Mouse (Mus musculus) thymus, adult 2 months (tissue): ENCODE results near the gene Mis18bp1. TPM values are rescaled to one million over a fixed set of nuclear protein-coding genes. Genes with fewer than 3 reads are reported as not detected.

ENCODE experiments used
- DNase-seq: peaks from one replicate; pipeline ENCODE4 v3.0.0; 2021
- H3K27ac ChIP-seq: fragments of 200-500 bp; 2 replicates; pipeline ENCODE4 v1.5.1; 2012; ENCODE audit warnings: low read length, control low read depth; ENCODE audit not compliant: control insufficient read depth, insufficient read depth
- H3K27me3 ChIP-seq: fragments of 200-500 bp; 2 replicates; pipeline ENCODE4 v1.6.1; 2012; ENCODE audit warnings: mild to moderate bottlenecking, low read length, moderate library complexity, mixed read lengths; ENCODE audit not compliant: control insufficient read depth, insufficient read depth
- H3K36me3 ChIP-seq: fragments of 200-500 bp; 2 replicates; pipeline ENCODE4 v1.6.1; 2012; ENCODE audit warnings: mild to moderate bottlenecking, low read length, moderate library complexity; ENCODE audit not compliant: control insufficient read depth, insufficient read depth
- H3K4me1 ChIP-seq: fragments of 200-500 bp; replicated peaks from 2 replicates; pipeline ENCODE4 v1.6.1; 2012; ENCODE audit warnings: low read length; ENCODE audit not compliant: control insufficient read depth, insufficient read depth
- H3K4me3 ChIP-seq: fragments of 200-500 bp; 2 replicates; pipeline ENCODE4 v1.5.1; 2012; ENCODE audit warnings: mild to moderate bottlenecking, low read length, control low read depth, moderate library complexity; ENCODE audit not compliant: control insufficient read depth, insufficient read depth
- CTCF ChIP-seq: fragments of 200-500 bp; IDR thresholded peaks from 2 replicates; pipeline ENCODE4 v1.5.1; 2012; ENCODE audit warnings: mild to moderate bottlenecking, control low read depth, low read length, moderate library complexity, borderline replicate concordance; ENCODE audit not compliant: control insufficient read depth, poor library complexity, insufficient read depth; ENCODE audit errors: extremely low read depth
- POLR2A ChIP-seq: fragments of 200-500 bp; IDR thresholded peaks from 2 replicates; pipeline ENCODE4 v1.6.1; 2012; ENCODE audit warnings: mild to moderate bottlenecking, low read length, control low read depth, moderate library complexity; ENCODE audit not compliant: control insufficient read depth, poor library complexity, insufficient read depth; ENCODE audit errors: extremely low read depth
- WGBS: fragments of 180-500 bp; shearing (Covaris S2); methylation state at CpG from one replicate; pipeline ENCODE4 v1.1.7; 2018; 5-methylcytosine and 5-hydroxymethylcytosine counted together
- polyA plus RNA-seq: library from polyadenylated mRNA; depleted of rRNA; stranded (reverse); fragments of >200 nt; gene quantifications from 2 replicates; pipeline ENCODE4 v1.2.3, GENCODE M21; 2012; rRNA removed

The Mis18bp1 gene
- 3.8 and 4.2 TPM in 2 replicates for polyA plus RNA-seq

DNA sequence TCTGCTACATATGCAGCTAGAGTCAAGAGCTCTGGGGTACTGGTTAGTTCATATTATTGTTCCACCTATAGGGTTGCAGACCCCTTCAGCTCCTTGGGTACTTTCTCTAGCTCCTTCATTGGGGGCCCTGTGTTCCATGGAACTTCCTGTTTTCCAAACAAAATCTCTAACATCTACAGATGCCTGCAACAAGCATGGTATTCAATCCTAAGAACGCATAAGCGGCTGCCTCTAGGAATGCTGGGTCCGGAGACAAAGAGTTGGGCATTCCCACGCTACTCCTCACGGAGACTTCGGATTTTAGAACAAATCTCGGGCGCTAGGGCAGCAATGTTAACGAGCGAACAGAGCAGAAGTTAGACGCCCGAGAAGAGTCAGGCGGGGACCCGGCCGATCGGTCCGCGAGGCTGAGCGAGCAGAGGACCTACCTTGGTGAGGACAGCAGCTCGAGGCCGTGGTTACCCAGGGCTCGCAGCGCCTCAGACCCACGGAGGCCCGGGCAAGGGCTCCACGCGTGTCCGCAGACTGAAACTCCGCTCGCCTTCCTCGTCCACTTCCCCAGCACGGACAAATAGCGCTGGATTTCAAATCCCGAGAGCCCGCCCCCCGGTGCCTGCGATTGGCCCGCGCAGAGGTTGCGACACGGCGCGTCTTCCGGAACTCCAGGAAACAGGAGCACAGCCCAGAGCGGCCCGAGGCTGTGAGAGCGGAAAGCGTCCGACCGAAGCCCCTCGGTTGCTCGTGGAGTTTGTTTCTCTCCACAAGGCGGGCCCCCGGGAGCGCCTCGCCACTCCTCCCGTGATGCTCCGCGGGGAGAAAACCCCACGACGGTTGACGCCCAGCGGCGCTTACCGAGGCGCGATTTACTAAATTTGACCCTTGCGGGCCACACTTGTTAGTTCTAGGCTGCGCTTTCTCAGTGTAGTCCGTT lies at the start of gene Mis18bp1:
Gene Mis18bp1, minus strand, starts transcription at position 584 of the 931 bp plus-strand sequence.
- Histone ChIP-seq H3K36me3 (no peaks in the 10 kb centered on the region), H3K27ac (peak within 1 kb of the TSS; percentile 57; the same call in 1 of the 2 replicates), H3K27me3 (no peaks in the 10 kb centered on the region), H3K4me3 (peak within 1 kb of the TSS; percentile 70), H3K4me1 (peaks cover 7% of the 10 kb centered on the region)
- TF ChIP-seq CTCF, result peak; percentile 41; the same call in 1 of the 2 replicates
- peak; percentile 51; the same call in 1 of the 2 replicates for TF ChIP-seq POLR2A
- under 1% methylated on average over 70 of the region's 70 CpGs for WGBS
- DNase-seq, result peak; percentile 97

- Histone ChIP-seq H3K27ac (no peak overlapping the region), H3K4me1 (no peaks in the 10 kb centered on the region), H3K4me3 (no peak overlapping the region), H3K36me3 (no peaks in the 10 kb centered on the region), H3K27me3 (no peaks in the 10 kb centered on the region)
- WGBS, result 99% methylated on average over 6 of the region's 6 CpGs
- DNase-seq, result no peak
- TF ChIP-seq POLR2A (no peak), CTCF (no peak)
Observed at GRCm38 (mm10) chr12:65216404-65216840, 44.0 kb upstream of the Mis18bp1 start.

GRCm38 (mm10) chr12:65206431-65206830 lies 34.0 kb upstream of the Mis18bp1 start:
- Histone ChIP-seq H3K36me3 (no peaks in the 10 kb centered on the region), H3K4me1 (no peaks in the 10 kb centered on the region), H3K27ac (no peak overlapping the region), H3K27me3 (no peaks in the 10 kb centered on the region), H3K4me3 (no peak overlapping the region)
- 90% methylated on average over 1 of the region's 1 CpGs for WGBS
- no peak for DNase-seq
- no peak for TF ChIP-seq POLR2A
- no peak for TF ChIP-seq CTCF

- no peak for TF ChIP-seq CTCF
- Histone ChIP-seq H3K36me3 (no peaks in the 10 kb centered on the region), H3K4me3 (no peak overlapping the region), H3K4me1 (no peaks in the 10 kb centered on the region), H3K27ac (no peak overlapping the region), H3K27me3 (no peaks in the 10 kb centered on the region)
- WGBS, result 96% methylated on average over 2 of the region's 2 CpGs
- DNase-seq, result no peak
Observed at GRCm38 (mm10) chr12:65201812-65202211, 29.4 kb upstream of the Mis18bp1 start.

GRCm38 (mm10) chr12:65194003-65194530 lies 21.7 kb upstream of the Mis18bp1 start:
- Histone ChIP-seq H3K27me3 (no peaks in the 10 kb centered on the region), H3K36me3 (no peaks in the 10 kb centered on the region), H3K4me3 (no peak overlapping the region), H3K27ac (no peak overlapping the region), H3K4me1 (no peaks in the 10 kb centered on the region)
- no peak for TF ChIP-seq CTCF
- no peak for TF ChIP-seq POLR2A
- WGBS, result 64% methylated on average over 5 of the region's 5 CpGs
- DNase-seq, result no peak

GRCm38 (mm10) chr12:65189213-65189612 lies 16.8 kb upstream of the Mis18bp1 start:
- H3K4me1 ChIP-seq, result no peaks in the 10 kb centered on the region
- TF ChIP-seq POLR2A (no peak), CTCF (no peak)
- 80% methylated on average over 2 of the region's 2 CpGs for WGBS
- no peak overlapping the region for H3K4me3 ChIP-seq
- no peaks in the 10 kb centered on the region for H3K27me3 ChIP-seq
- no peaks in the 10 kb centered on the region for H3K36me3 ChIP-seq
- no peak for DNase-seq
- H3K27ac ChIP-seq, result no peak overlapping the region
